Mouse (Mus musculus): ENCODE measurements around the gene Zmym1. TPM values are rescaled to one million over a fixed set of nuclear protein-coding genes. Genes with fewer than 3 reads are reported as not detected.

Zmym1 gene
- polyA plus RNA-seq, 1 experiment from 2014 or later, result 31.5 TPM

- Histone ChIP-seq H3K4me3 (ENCODE audit: low read depth, low read length) (no peak overlapping the region), H3K9ac (ENCODE audit: low read depth, low read length) (no peak overlapping the region), H3K27ac (ENCODE audit: low read length) (no peak overlapping the region), H3K4me1 (ENCODE audit: control insufficient read depth, insufficient read depth, low read length) (no peaks in the 10 kb centered on the region), H3K27me3 (ENCODE audit: control insufficient read depth, insufficient read depth, low read depth, low read length) (no peaks in the 10 kb centered on the region), H3K36me3 (ENCODE audit: control insufficient read depth, insufficient read depth, low read length) (peaks cover 32% of the 10 kb centered on the region), H3K4me2 (ENCODE audit: low read length) (no peak overlapping the region), H3K9me3 (replicated peaks; ENCODE audit: control insufficient read depth, low read length, poor library complexity, severe bottlenecking) (no peaks in the 10 kb centered on the region)
- WGBS, result 89% methylated on average over 3 of the region's 3 CpGs
- ATAC-seq, result no peak
Measured at GRCm38 (mm10) chr4:127038828-127039349, 22.1 kb downstream of the Zmym1 start.

- H3K27me3 ChIP-seq (ENCODE audit: control insufficient read depth, insufficient read depth, low read depth, low read length), result no peaks in the 10 kb centered on the region
- H3K4me2 ChIP-seq (ENCODE audit: low read length), result no peak overlapping the region
- H3K27ac ChIP-seq (ENCODE audit: low read length), result no peak overlapping the region
- ATAC-seq, result no peak
- no peaks in the 10 kb centered on the region for H3K9me3 ChIP-seq (replicated peaks; ENCODE audit: control insufficient read depth, low read length, poor library complexity, severe bottlenecking)
- H3K36me3 ChIP-seq (ENCODE audit: control insufficient read depth, insufficient read depth, low read length), result peaks cover 32% of the 10 kb centered on the region
- H3K4me3 ChIP-seq (ENCODE audit: low read depth, low read length), result no peak overlapping the region
- no peak overlapping the region for H3K9ac ChIP-seq (ENCODE audit: low read depth, low read length)
- 87% methylated on average over 8 of the region's 8 CpGs for WGBS
- no peaks in the 10 kb centered on the region for H3K4me1 ChIP-seq (ENCODE audit: control insufficient read depth, insufficient read depth, low read length)
Measured at GRCm38 (mm10) chr4:127037908-127038827, 22.8 kb downstream of the Zmym1 start.

GRCm38 (mm10) chr4:127037158-127037557 is 23.8 kb downstream of the Zmym1 start:
- H3K4me2 ChIP-seq (ENCODE audit: low read length), result no peak overlapping the region
- no peak for ATAC-seq
- peaks cover 38% of the 10 kb centered on the region for H3K36me3 ChIP-seq (ENCODE audit: control insufficient read depth, insufficient read depth, low read length)
- H3K4me3 ChIP-seq (ENCODE audit: low read depth, low read length), result no peak overlapping the region
- no peaks in the 10 kb centered on the region for H3K4me1 ChIP-seq (ENCODE audit: control insufficient read depth, insufficient read depth, low read length)
- H3K27me3 ChIP-seq (ENCODE audit: control insufficient read depth, insufficient read depth, low read depth, low read length), result no peaks in the 10 kb centered on the region
- H3K27ac ChIP-seq (ENCODE audit: low read length), result no peak overlapping the region
- no peaks in the 10 kb centered on the region for H3K9me3 ChIP-seq (replicated peaks; ENCODE audit: control insufficient read depth, low read length, poor library complexity, severe bottlenecking)
- 95% methylated on average over 3 of the region's 3 CpGs for WGBS
- H3K9ac ChIP-seq (ENCODE audit: low read depth, low read length), result no peak overlapping the region

GRCm38 (mm10) chr4:127027228-127028190 is 33.4 kb downstream of the Zmym1 start:
- 68% methylated on average over 4 of the region's 4 CpGs for WGBS
- H3K36me3 ChIP-seq (ENCODE audit: control insufficient read depth, insufficient read depth, low read length), result peaks cover 44% of the 10 kb centered on the region
- no peak overlapping the region for H3K4me3 ChIP-seq (ENCODE audit: low read depth, low read length)

GRCm38 (mm10) chr4:127026826-127027225 is 34.1 kb downstream of the Zmym1 start:
- no peak for ATAC-seq
- Histone ChIP-seq H3K4me1 (ENCODE audit: control insufficient read depth, insufficient read depth, low read length) (peaks cover 35% of the 10 kb centered on the region), H3K4me3 (ENCODE audit: low read depth, low read length) (no peak overlapping the region), H3K4me2 (ENCODE audit: low read length) (no peak overlapping the region), H3K9me3 (replicated peaks; ENCODE audit: control insufficient read depth, low read length, poor library complexity, severe bottlenecking) (no peaks in the 10 kb centered on the region), H3K27me3 (ENCODE audit: control insufficient read depth, insufficient read depth, low read depth, low read length) (no peaks in the 10 kb centered on the region), H3K9ac (ENCODE audit: low read depth, low read length) (no peak overlapping the region), H3K36me3 (ENCODE audit: control insufficient read depth, insufficient read depth, low read length) (peaks cover 40% of the 10 kb centered on the region), H3K27ac (ENCODE audit: low read length) (no peak overlapping the region)
- 88% methylated on average over 4 of the region's 4 CpGs for WGBS

More at GRCm38 (mm10) chr4:127027228-127028190, 33.4 kb downstream of the Zmym1 start:
- H3K9ac ChIP-seq (ENCODE audit: low read depth, low read length), result no peak overlapping the region
- no peak overlapping the region for H3K4me2 ChIP-seq (ENCODE audit: low read length)
- H3K9me3 ChIP-seq (replicated peaks; ENCODE audit: control insufficient read depth, low read length, poor library complexity, severe bottlenecking), result no peaks in the 10 kb centered on the region
- no peak overlapping the region for H3K27ac ChIP-seq (ENCODE audit: low read length)
- H3K4me1 ChIP-seq (ENCODE audit: control insufficient read depth, insufficient read depth, low read length), result peaks cover 35% of the 10 kb centered on the region
- H3K27me3 ChIP-seq (ENCODE audit: control insufficient read depth, insufficient read depth, low read depth, low read length), result no peaks in the 10 kb centered on the region
- no peak for ATAC-seq

- no peak overlapping the region for H3K27ac ChIP-seq (ENCODE audit: low read length)
- ATAC-seq, result no peak
- H3K4me3 ChIP-seq (ENCODE audit: low read depth, low read length), result peak overlapping the region; percentile 100
- H3K9ac ChIP-seq (ENCODE audit: low read depth, low read length), result peak overlapping the region; percentile 50; the same call in 1 of the 2 replicates
- peaks cover 25% of the 10 kb centered on the region for H3K36me3 ChIP-seq (ENCODE audit: control insufficient read depth, insufficient read depth, low read length)
- peak overlapping the region; percentile 98 for H3K4me2 ChIP-seq (ENCODE audit: low read length)
- peaks cover 39% of the 10 kb centered on the region for H3K4me1 ChIP-seq (ENCODE audit: control insufficient read depth, insufficient read depth, low read length)
- no peaks in the 10 kb centered on the region for H3K27me3 ChIP-seq (ENCODE audit: control insufficient read depth, insufficient read depth, low read depth, low read length)
- WGBS, result 48% methylated on average over 1 of the region's 1 CpGs
- H3K9me3 ChIP-seq (replicated peaks; ENCODE audit: control insufficient read depth, low read length, poor library complexity, severe bottlenecking), result no peaks in the 10 kb centered on the region
Measured at GRCm38 (mm10) chr4:127024240-127024639, 36.7 kb downstream of the Zmym1 start.

- H3K27ac ChIP-seq (ENCODE audit: low read length), result no peak overlapping the region
- 0% methylated on average over 9 of the region's 9 CpGs for WGBS
- ATAC-seq, result no peak
- H3K9ac ChIP-seq (ENCODE audit: low read depth, low read length), result peak overlapping the region; percentile 100
- peak overlapping the region; percentile 100 for H3K4me3 ChIP-seq (ENCODE audit: low read depth, low read length)
- peaks cover 39% of the 10 kb centered on the region for H3K4me1 ChIP-seq (ENCODE audit: control insufficient read depth, insufficient read depth, low read length)
- H3K36me3 ChIP-seq (ENCODE audit: control insufficient read depth, insufficient read depth, low read length), result peaks cover 20% of the 10 kb centered on the region
- peak overlapping the region; percentile 98 for H3K4me2 ChIP-seq (ENCODE audit: low read length)
- no peaks in the 10 kb centered on the region for H3K27me3 ChIP-seq (ENCODE audit: control insufficient read depth, insufficient read depth, low read depth, low read length)
- no peaks in the 10 kb centered on the region for H3K9me3 ChIP-seq (replicated peaks; ENCODE audit: control insufficient read depth, low read length, poor library complexity, severe bottlenecking)
Measured at GRCm38 (mm10) chr4:127023201-127023600, 37.8 kb downstream of the Zmym1 start.

GRCm38 (mm10) chr4:127021989-127022626 is 38.8 kb downstream of the Zmym1 start:
- peaks cover 34% of the 10 kb centered on the region for H3K4me1 ChIP-seq (ENCODE audit: control insufficient read depth, insufficient read depth, low read length)
- peak; percentile 57 for ATAC-seq
- WGBS, result under 1% methylated on average over 48 of the region's 53 CpGs

More at GRCm38 (mm10) chr4:127021989-127022626, 38.8 kb downstream of the Zmym1 start:
- Histone ChIP-seq H3K4me3 (ENCODE audit: low read depth, low read length) (peak overlapping the region; percentile 100), H3K27ac (ENCODE audit: low read length) (peak overlapping the region; percentile 98), H3K4me2 (ENCODE audit: low read length) (peak overlapping the region; percentile 98), H3K9ac (ENCODE audit: low read depth, low read length) (peak overlapping the region; percentile 100), H3K27me3 (ENCODE audit: control insufficient read depth, insufficient read depth, low read depth, low read length) (no peaks in the 10 kb centered on the region), H3K9me3 (replicated peaks; ENCODE audit: control insufficient read depth, low read length, poor library complexity, severe bottlenecking) (no peaks in the 10 kb centered on the region), H3K36me3 (ENCODE audit: control insufficient read depth, insufficient read depth, low read length) (peaks cover 11% of the 10 kb centered on the region)

Measured in midbrain, embryonic 16.5 days (tissue).